Mouse (Mus musculus) midbrain, postnatal 0 days (tissue): ENCODE data around the gene Kansl3. TPM values are rescaled to one million over a fixed set of nuclear protein-coding genes. Genes with fewer than 3 reads are reported as not detected.

ENCODE experiments used
- ATAC-seq: fragments of 200-750 bp; cut with Nextera tagmentation; 2 replicates; pipeline ENCODE4 v1.8.0; 2017; ENCODE audit warnings: moderate number of reproducible peaks, mild to moderate bottlenecking, moderate TSS enrichment, moderate library complexity; ENCODE audit not compliant: low FRiP score
- DNase-seq: peaks from one replicate; pipeline ENCODE4 v3.0.0-alpha.2; 2015; ENCODE audit warnings: low spot score
- H3K27ac ChIP-seq: fragments of 300-500 bp; sonication (generic); 2 replicates; pipeline ENCODE4 v1.5.1; 2014; ENCODE audit warnings: low read depth, mild to moderate bottlenecking, low read length, mixed read lengths
- H3K27me3 ChIP-seq: fragments of 300-500 bp; sonication (generic); 2 replicates; pipeline ENCODE4 v1.6.1; 2014; ENCODE audit warnings: low read length, control low read depth, mixed read lengths; ENCODE audit not compliant: insufficient read depth
- H3K36me3 ChIP-seq: fragments of 300-500 bp; sonication (generic); 2 replicates; pipeline ENCODE4 v1.6.1; 2014; ENCODE audit warnings: low read length, control low read depth, mixed read lengths; ENCODE audit not compliant: insufficient read depth
- H3K4me1 ChIP-seq: fragments of 300-500 bp; sonication (generic); 2 replicates; pipeline ENCODE4 v1.6.1; 2014; ENCODE audit warnings: mild to moderate bottlenecking, control low read depth, antibody characterized with exemption, low read length, mixed read lengths; ENCODE audit not compliant: insufficient read depth
- H3K4me2 ChIP-seq: fragments of 300-500 bp; sonication (generic); 2 replicates; pipeline ENCODE4 v1.6.1; 2014; ENCODE audit warnings: low read depth, mild to moderate bottlenecking, low read length, mixed read lengths; ENCODE audit not compliant: poor library complexity, severe bottlenecking
- H3K4me3 ChIP-seq: fragments of 300-500 bp; sonication (generic); 2 replicates; pipeline ENCODE4 v1.5.1; 2014; ENCODE audit warnings: low read depth, mild to moderate bottlenecking, low read length, moderate library complexity
- H3K9ac ChIP-seq: fragments of 300-500 bp; sonication (generic); replicated peaks from 2 replicates; pipeline ENCODE4 v1.6.1; 2014; ENCODE audit warnings: mild to moderate bottlenecking, low read length, moderate library complexity, mixed read lengths; ENCODE audit not compliant: poor library complexity, severe bottlenecking
- H3K9me3 ChIP-seq: fragments of 300-500 bp; sonication (generic); 2 replicates; pipeline ENCODE4 v1.6.1; 2016; ENCODE audit warnings: low read length, control low read depth
- CTCF ChIP-seq: IDR thresholded peaks from 2 replicates; pipeline ENCODE4 v1.5.1; 2016; ENCODE audit warnings: antibody characterized with exemption, mild to moderate bottlenecking
- WGBS: fragments of 180-500 bp; shearing (Covaris S2); extraction: QIAGEN DNeasy Blood & Tissue Kit; methylation state at CpG from one replicate; pipeline ENCODE4 v1.1.7; 2014; 5-methylcytosine and 5-hydroxymethylcytosine counted together
- polyA plus RNA-seq: library from polyadenylated mRNA; unstranded; fragments of >200 nt; fragmentation: Nextera tagmentation; extraction: Ambion mirVana; gene quantifications from 2 replicates; pipeline ENCODE4 v1.2.1, GENCODE M21; 2015
- total RNA-seq: library from RNA; depleted of rRNA; stranded (reverse); fragments of >200 nt; gene quantifications from 2 replicates; pipeline ENCODE4 v1.2.3, GENCODE M21; 2014

Gene Kansl3
- total and polyA plus RNA-seq, 2 experiments from 2014 or later: 35.6 to 67.5 TPM

DNA sequence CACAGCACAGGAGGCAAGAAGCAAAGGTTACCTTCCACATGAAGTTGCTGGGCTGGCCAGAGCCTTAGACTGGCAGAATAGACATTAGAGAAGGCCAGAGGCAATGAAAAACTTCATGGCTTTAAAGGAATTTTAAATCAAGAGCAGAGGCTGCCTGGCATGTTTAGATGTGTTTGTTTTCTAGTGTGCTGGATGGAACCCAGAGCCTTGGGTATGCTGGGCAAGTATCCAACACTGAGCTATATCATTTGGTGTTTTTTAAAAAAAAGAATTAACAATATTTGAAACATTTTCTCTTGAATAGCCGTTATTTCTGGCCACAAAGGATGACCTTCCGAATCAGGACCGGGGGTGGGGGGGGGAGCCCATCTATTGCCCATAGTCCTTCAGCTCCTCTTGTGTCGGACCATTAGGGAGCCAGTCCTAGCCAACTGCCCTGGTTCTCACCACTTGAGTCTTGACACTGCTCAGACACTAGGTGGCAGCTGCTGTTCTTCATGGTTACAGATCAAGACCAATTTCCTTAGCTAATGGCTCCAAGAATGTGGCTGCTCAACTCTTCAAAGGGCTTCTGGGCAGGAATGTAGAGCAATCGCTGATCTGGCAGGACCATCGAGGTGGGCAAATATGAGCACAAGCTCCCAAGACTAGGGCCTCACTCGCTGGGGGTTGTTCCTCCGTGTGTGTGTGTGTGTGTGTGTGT, 45.1 kb downstream of the Kansl3 start:
- WGBS: 47% methylated on average over 8 of the region's 8 CpGs
- H3K27me3 ChIP-seq: no peaks in the 10 kb centered on the region
- H3K4me3 ChIP-seq: no peak overlapping the region
- no peak overlapping the region for H3K9ac ChIP-seq
- H3K4me2 ChIP-seq: no peak overlapping the region
- H3K27ac ChIP-seq: no peak overlapping the region
- DNase-seq (peak; percentile 80), ATAC-seq (peak; percentile 52; the same call in 1 of the 2 replicates)
- H3K4me1 ChIP-seq: no peaks in the 10 kb centered on the region
- H3K9me3 ChIP-seq: no peaks in the 10 kb centered on the region
- TF ChIP-seq CTCF: peak; percentile 79
- H3K36me3 ChIP-seq: peaks cover 12% of the 10 kb centered on the region; the same call in 1 of the 2 replicates

DNA sequence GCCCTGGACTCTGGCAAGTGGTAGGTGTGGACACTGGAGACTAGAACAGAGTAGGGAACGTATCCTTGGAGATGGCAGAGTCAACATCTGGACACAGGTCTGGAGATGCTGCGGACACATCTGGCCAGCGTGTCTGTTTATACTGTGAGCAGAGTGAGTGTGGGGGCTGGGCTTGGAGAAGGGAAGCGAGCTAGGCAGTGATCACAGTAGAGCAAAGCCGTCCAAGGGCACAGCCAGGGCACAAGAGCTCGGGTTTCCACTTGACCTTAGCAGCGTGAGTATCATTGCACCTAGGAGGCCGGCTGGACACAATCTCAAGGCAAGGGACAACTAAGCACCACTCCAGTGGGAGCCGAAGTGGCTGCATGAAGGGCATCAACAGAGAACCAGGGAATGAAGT, 45.9 kb downstream of the Kansl3 start:
- ATAC-seq: no peak
- Histone ChIP-seq H3K4me3 (no peak overlapping the region), H3K27me3 (no peaks in the 10 kb centered on the region), H3K27ac (no peak overlapping the region), H3K9me3 (no peaks in the 10 kb centered on the region), H3K4me2 (no peak overlapping the region), H3K9ac (no peak overlapping the region), H3K4me1 (no peaks in the 10 kb centered on the region), H3K36me3 (peaks cover 12% of the 10 kb centered on the region; the same call in 1 of the 2 replicates)
- 83% methylated on average over 9 of the region's 9 CpGs for WGBS
- DNase-seq: no peak
- TF ChIP-seq CTCF: no peak

DNA sequence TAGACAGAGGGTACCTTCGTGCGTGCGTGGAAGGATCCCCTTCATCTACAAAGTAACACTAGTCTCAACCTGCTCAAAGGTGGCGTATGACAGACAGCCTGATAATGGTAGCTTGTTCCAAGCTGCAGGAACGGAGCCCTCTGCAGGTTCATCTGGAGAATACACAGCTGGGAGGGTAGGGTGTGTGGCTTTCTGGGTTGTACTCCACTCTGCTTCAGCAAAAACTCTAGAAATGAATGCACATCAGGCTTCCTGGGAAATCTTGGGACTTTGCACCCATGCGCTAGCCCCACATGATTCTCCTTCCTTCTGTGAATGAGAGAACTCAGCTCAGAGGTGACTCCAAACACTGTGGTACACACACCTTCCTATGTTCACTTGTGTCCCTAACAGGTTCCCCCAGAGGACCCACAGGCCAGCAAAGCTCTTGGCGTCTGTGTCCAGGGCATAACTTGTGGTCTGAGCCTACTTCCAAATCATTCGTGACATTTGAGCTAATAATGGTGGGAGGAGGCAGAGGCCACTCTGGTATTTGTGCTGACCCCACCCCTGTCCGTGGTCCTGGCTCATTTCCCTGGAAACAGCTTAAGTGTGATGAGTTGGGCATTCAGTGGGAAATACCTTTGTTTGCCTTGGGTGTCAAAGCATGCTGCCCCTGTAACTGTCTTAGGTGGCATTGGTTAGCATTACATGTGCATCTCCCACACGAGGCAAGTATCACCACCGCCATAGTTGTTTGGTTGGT, 47.0 kb downstream of the Kansl3 start:
- ATAC-seq (no peak), DNase-seq (no peak)
- H3K27ac ChIP-seq: no peak overlapping the region
- peak; percentile 51 for TF ChIP-seq CTCF
- WGBS: 78% methylated on average over 11 of the region's 11 CpGs
- H3K27me3 ChIP-seq: no peaks in the 10 kb centered on the region
- no peak overlapping the region for H3K4me3 ChIP-seq
- peaks cover 5% of the 10 kb centered on the region; the same call in 1 of the 2 replicates for H3K36me3 ChIP-seq
- no peak overlapping the region for H3K4me2 ChIP-seq
- H3K4me1 ChIP-seq: no peaks in the 10 kb centered on the region
- H3K9me3 ChIP-seq: no peaks in the 10 kb centered on the region
- no peak overlapping the region for H3K9ac ChIP-seq

DNA sequence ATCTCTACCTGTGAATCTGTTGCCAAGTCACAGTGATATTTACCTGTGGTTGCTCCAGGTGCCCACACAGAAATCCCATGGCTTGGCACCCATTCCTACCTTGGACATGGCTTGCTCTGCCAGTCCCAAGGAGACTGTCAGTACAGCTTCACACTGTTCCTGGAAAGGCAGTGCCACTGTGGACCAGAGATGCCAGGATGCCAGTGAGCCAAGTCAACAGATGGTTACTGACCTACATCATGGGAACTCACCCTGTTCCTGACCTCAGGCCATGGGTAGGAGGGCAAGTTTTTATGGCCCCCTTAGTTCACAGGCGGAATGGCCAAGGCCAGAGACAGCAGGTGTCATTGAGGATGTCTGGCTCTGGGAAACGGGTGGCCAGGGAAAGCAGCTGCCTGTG, 47.8 kb downstream of the Kansl3 start:
- Histone ChIP-seq H3K4me1 (no peaks in the 10 kb centered on the region), H3K9me3 (no peaks in the 10 kb centered on the region), H3K27me3 (no peaks in the 10 kb centered on the region), H3K9ac (no peak overlapping the region), H3K4me2 (no peak overlapping the region), H3K27ac (no peak overlapping the region), H3K36me3 (peaks cover 5% of the 10 kb centered on the region; the same call in 1 of the 2 replicates), H3K4me3 (no peak overlapping the region)
- WGBS: 98% methylated on average over 2 of the region's 2 CpGs
- ATAC-seq: no peak
- DNase-seq: no peak
- TF ChIP-seq CTCF: no peak

DNA sequence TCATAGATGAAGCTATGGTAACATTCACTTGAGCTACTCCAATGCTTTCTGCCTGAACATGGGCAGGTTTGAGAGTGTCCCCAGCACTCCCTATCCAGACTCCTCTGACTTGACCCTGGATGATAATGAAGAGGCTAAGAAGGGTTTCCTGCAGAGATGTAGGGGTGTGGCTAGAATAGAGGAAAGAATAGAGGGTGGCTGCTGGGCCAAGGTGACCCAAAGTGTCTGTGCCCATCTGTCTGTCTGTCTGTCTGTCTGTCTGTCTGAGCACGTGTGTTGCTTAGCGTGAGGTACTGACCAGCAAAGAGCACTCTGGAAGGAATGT, 53.2 kb downstream of the Kansl3 start:
- 91% methylated on average over 2 of the region's 2 CpGs for WGBS

More for the DNA sequence above, 53.2 kb downstream of the Kansl3 start:
- TF ChIP-seq CTCF: no peak
- H3K4me3 ChIP-seq: no peak overlapping the region
- H3K9ac ChIP-seq: no peak overlapping the region
- H3K4me1 ChIP-seq: no peaks in the 10 kb centered on the region
- no peaks in the 10 kb centered on the region for H3K9me3 ChIP-seq
- no peak overlapping the region for H3K4me2 ChIP-seq
- 0 out of 2 replicates have a peak, but pooled peaks cover 4% of the 10 kb centered on the region for H3K27me3 ChIP-seq
- no peak for DNase-seq
- H3K27ac ChIP-seq: no peak overlapping the region
- peaks cover 2% of the 10 kb centered on the region; the same call in 1 of the 2 replicates for H3K36me3 ChIP-seq
- ATAC-seq: no peak
